Mouse (Mus musculus): ENCODE data around the gene Art3.

DNA sequence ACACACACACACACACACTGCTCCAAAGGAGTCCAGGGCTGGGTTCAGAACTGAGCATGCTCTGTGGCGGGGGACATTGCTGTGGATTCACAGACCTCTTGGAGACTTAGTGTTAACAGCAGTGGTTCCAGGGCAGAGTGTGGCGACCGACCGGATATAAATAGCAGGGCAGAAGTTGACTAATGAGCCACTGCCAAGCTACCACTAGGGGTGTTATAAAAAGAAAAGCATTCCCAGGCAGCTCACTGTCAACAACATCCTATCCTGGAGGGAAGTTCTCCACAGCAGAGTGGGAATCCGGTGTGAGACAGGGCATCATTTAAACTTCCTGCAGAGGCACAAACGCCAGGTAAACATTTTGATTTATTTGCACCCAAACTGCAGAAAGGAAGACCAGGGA lies 55.0 kb downstream of the Art3 start:
- no peak for TF ChIP-seq CTCF (IDR thresholded peaks at IDR 0.05; ENCODE audit: low read depth)
- TF ChIP-seq EP300 (IDR thresholded peaks at IDR 0.05; ENCODE audit: low read depth) = no peak

Measured in liver, embryonic 14.5 days (tissue).